Comparison of ENCODE assay signal across 13 mouse cellular contexts in the genomic region with DNA sequence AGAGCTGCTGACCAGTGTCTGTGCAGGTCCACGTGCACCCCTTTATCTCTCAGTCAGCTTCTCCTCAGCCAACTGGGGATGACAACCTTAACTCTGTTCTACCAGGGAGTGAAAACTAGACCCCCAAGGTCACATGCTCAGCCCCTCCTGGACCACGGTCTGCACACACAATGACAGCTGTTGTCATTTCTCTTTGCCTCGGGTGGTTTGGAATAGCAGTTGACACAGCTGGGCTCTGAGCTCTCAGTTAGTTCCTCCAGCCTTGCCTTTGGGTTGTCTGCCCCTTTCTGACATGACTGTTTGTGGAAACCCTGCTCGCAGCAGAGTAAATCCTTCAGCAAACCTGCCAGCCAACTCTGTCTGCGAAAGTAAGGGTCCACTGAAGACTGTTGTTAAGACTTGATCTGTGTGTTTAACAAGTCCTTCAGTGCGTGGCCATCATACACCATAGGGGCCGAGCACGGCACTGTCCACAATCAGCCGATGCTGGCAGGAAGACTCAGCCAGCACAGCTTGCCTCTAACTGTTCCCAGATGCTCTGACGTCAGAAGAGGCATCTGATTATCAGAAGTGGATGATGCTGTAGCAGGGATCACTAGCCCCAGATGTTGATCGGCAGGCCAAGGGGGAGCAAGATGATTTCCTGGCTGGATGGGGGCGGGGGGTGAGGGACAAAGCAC.
DNase-seq lines count a peak whose midpoint lies in the region; ATAC-seq and TF ChIP-seq lines count a peak whose summit lies in the region.
"Had no signal": no experiment of that assay in that cellular context is flagged by ENCODE, and none has a peak within 500 bp of the region (broad histone marks: within the 10 kb centered on the region; RNA-seq: fewer than 3 reads in every experiment).

No protein-coding gene starts in this region.

- H3K27me3 ChIP-seq in midbrain, embryonic 10.5 days (ENCODE audit: low read depth, poor library complexity, severe bottlenecking): peaks cover 20% of the 10 kb centered on the region
- no peaks in the 10 kb centered on the region for H3K27me3 ChIP-seq in midbrain, embryonic 13.5 days
- H3K27me3 ChIP-seq in embryonic facial prominence, embryonic 11.5 days (ENCODE audit: control insufficient read depth, insufficient read depth, low read length): no peaks in the 10 kb centered on the region
- no peaks in the 10 kb centered on the region for H3K27me3 ChIP-seq in stomach, embryonic 15.5 days (replicated peaks)
- H3K27me3 ChIP-seq: forebrain, embryonic 15.5 days had no signal

- peak overlapping the region; percentile 47 for H3K27ac ChIP-seq in midbrain, embryonic 10.5 days (replicated peaks)
- no peak overlapping the region for H3K27ac ChIP-seq in midbrain, embryonic 13.5 days
- H3K27ac ChIP-seq in embryonic facial prominence, embryonic 11.5 days (replicated peaks; ENCODE audit: low read depth, low read length): peak overlapping the region; percentile 53
- peak overlapping the region; percentile 33; the same call in 1 of the 2 replicates for H3K27ac ChIP-seq in stomach, embryonic 15.5 days
- H3K27ac ChIP-seq in left cerebral cortex, adult 2 months: no peak overlapping the region
- H3K27ac ChIP-seq: forebrain, embryonic 15.5 days; hindbrain, postnatal 0 days had no signal

- H3K36me3 ChIP-seq in midbrain, embryonic 10.5 days: no peaks in the 10 kb centered on the region
- H3K36me3 ChIP-seq in midbrain, embryonic 13.5 days: no peaks in the 10 kb centered on the region
- no peaks in the 10 kb centered on the region for H3K36me3 ChIP-seq in embryonic facial prominence, embryonic 11.5 days (replicated peaks; ENCODE audit: control insufficient read depth, insufficient read depth, low read depth, low read length)
- H3K36me3 ChIP-seq in stomach, embryonic 15.5 days: no peaks in the 10 kb centered on the region
- H3K36me3 ChIP-seq: forebrain, embryonic 15.5 days; G1E had no signal

- H3K9ac ChIP-seq in midbrain, embryonic 13.5 days (replicated peaks): no peak overlapping the region
- H3K9ac ChIP-seq in embryonic facial prominence, embryonic 11.5 days (replicated peaks; ENCODE audit: low read length): no peak overlapping the region
- no peak overlapping the region for H3K9ac ChIP-seq in stomach, embryonic 15.5 days
- H3K9ac ChIP-seq: forebrain, embryonic 15.5 days had no signal

- DNase-seq in midbrain, embryonic 10.5 days (ENCODE audit: low spot score): peak; percentile 46
- DNase-seq in embryonic facial prominence, embryonic 11.5 days (ENCODE audit: low spot score): peak; percentile 92
- peak; percentile 41 to 47 for DNase-seq in heart, postnatal 10 days
- DNase-seq in layer of hippocampus, postnatal 10 days (ENCODE audit: low spot score in 2 of 2): no peak
- DNase-seq in left cerebral cortex, adult 2 months (ENCODE audit: extremely low spot score in 1 of 2, low spot score in 2 of 2): no peak
- DNase-seq: adrenal gland, postnatal 10 days; cerebellum, postnatal 10 days had no signal

- no peak overlapping the region for H3K4me2 ChIP-seq in midbrain, embryonic 13.5 days (replicated peaks)
- no peak overlapping the region for H3K4me2 ChIP-seq in embryonic facial prominence, embryonic 11.5 days (ENCODE audit: low read depth, low read length)
- H3K4me2 ChIP-seq in stomach, embryonic 15.5 days: no peak overlapping the region
- H3K4me2 ChIP-seq: forebrain, embryonic 15.5 days had no signal

- ATAC-seq in midbrain, embryonic 13.5 days: no peak
- ATAC-seq in embryonic facial prominence, embryonic 11.5 days (replicated peaks; ENCODE audit: insufficient number of reproducible peaks, low FRiP score, low TSS enrichment, low read depth): peak; percentile 80
- ATAC-seq in stomach, embryonic 15.5 days (ENCODE audit: insufficient read depth, low FRiP score, low read depth): 0 out of 2 replicates have a peak, but pooled peaks have one; percentile 29
- ATAC-seq: forebrain, embryonic 15.5 days; hindbrain, postnatal 0 days had no signal

- no peak overlapping the region for H3K4me3 ChIP-seq in midbrain, embryonic 10.5 days
- no peak overlapping the region for H3K4me3 ChIP-seq in midbrain, embryonic 13.5 days (replicated peaks)
- no peak overlapping the region for H3K4me3 ChIP-seq in embryonic facial prominence, embryonic 11.5 days (ENCODE audit: low read depth, low read length)
- H3K4me3 ChIP-seq in stomach, embryonic 15.5 days (replicated peaks): no peak overlapping the region
- no peak overlapping the region for H3K4me3 ChIP-seq in left cerebral cortex, adult 2 months
- H3K4me3 ChIP-seq: forebrain, embryonic 15.5 days; megakaryocyte, embryonic 14.5 days had no signal

- WGBS in midbrain, embryonic 10.5 days: 72% methylated on average over 12 of the region's 12 CpGs
- 76% methylated on average over 12 of the region's 12 CpGs for WGBS in midbrain, embryonic 13.5 days
- WGBS in embryonic facial prominence, embryonic 11.5 days: 25% methylated on average over 12 of the region's 12 CpGs
- 49% methylated on average over 12 of the region's 12 CpGs for WGBS in stomach, embryonic 15.5 days

- no peak for TF ChIP-seq CTCF in left cerebral cortex, adult 2 months (IDR thresholded peaks at IDR 0.05)

- peaks cover 31% of the 10 kb centered on the region for H3K4me1 ChIP-seq in midbrain, embryonic 10.5 days
- H3K4me1 ChIP-seq in midbrain, embryonic 13.5 days (replicated peaks): peaks cover 2% of the 10 kb centered on the region
- H3K4me1 ChIP-seq in embryonic facial prominence, embryonic 11.5 days (ENCODE audit: control insufficient read depth, insufficient read depth, low read length): no peaks in the 10 kb centered on the region
- peaks cover 15% of the 10 kb centered on the region for H3K4me1 ChIP-seq in stomach, embryonic 15.5 days
- H3K4me1 ChIP-seq: forebrain, embryonic 15.5 days; megakaryocyte, embryonic 14.5 days had no signal

- no peaks in the 10 kb centered on the region for H3K9me3 ChIP-seq in midbrain, embryonic 10.5 days (replicated peaks)
- no peaks in the 10 kb centered on the region for H3K9me3 ChIP-seq in midbrain, embryonic 13.5 days
- no peaks in the 10 kb centered on the region for H3K9me3 ChIP-seq in embryonic facial prominence, embryonic 11.5 days (replicated peaks; ENCODE audit: control insufficient read depth, low read length)
- no peaks in the 10 kb centered on the region for H3K9me3 ChIP-seq in stomach, embryonic 15.5 days
- H3K9me3 ChIP-seq: forebrain, embryonic 15.5 days; G1E; megakaryocyte, embryonic 14.5 days had no signal

- intact Hi-C loops in heart, postnatal 10 days (cut with DNase I): no loop called here
- intact Hi-C loops in left cerebral cortex, adult 2 months (cut with DNase I): no loop called here

Comparison
In these comparisons a context has a peak if more than half of its experiments do, and no peak if none do; other contexts are left out.
1. H3K27ac ChIP-seq: peak in midbrain, embryonic 10.5 days (single experiment), embryonic facial prominence, embryonic 11.5 days (single experiment) and stomach, embryonic 15.5 days (single experiment); none in midbrain, embryonic 13.5 days (single experiment) and left cerebral cortex, adult 2 months (single experiment).
2. DNase-seq: peak in midbrain, embryonic 10.5 days (single experiment), embryonic facial prominence, embryonic 11.5 days (single experiment) and heart, postnatal 10 days (2 of 2); none in layer of hippocampus, postnatal 10 days (0 of 2) and left cerebral cortex, adult 2 months (0 of 2).